Mouse (Mus musculus): ENCODE data around the gene Sart3.

Sart3 gene

GRCm38 (mm10) chr5:113772450-113772895 is at the start of gene Sart3, which contains the start of gene Iscu:
Gene Sart3 (minus strand): TSS chr5:113772510.
Gene Iscu (plus strand): TSS chr5:113772748.
- in situ Hi-C loops (cut with MboI): loop anchor here (5.0 kb wide), 1 partner anchor 40 kb away; no protein-coding TSS in a partner anchor

- in situ Hi-C loops (cut with MboI): loop anchor here (25.0 kb wide), 1 partner anchor 456 kb away; the partner anchor contains the start of gene Aym1
Measured at GRCm38 (mm10) chr5:113818572-113818971, 46.3 kb upstream of the Sart3 start.

- in situ Hi-C loops (cut with MboI): loop anchor here (25.0 kb wide), 1 partner anchor 453 kb away; the partner anchor contains the start of gene Aym1
Measured at GRCm38 (mm10) chr5:113815638-113816152, 43.4 kb upstream of the Sart3 start.

GRCm38 (mm10) chr5:113815041-113815389 is 42.7 kb upstream of the Sart3 start:
- in situ Hi-C loops (cut with MboI): loop anchor here (25.0 kb wide), 1 partner anchor 453 kb away; the partner anchor contains the start of gene Aym1

- in situ Hi-C loops (cut with MboI): loop anchor here (5.0 to 25.0 kb wide), 2 partner anchors 42 to 452 kb away; partner anchors contain the start of genes Aym1, Iscu and Sart3
Measured at GRCm38 (mm10) chr5:113814111-113815040, 42.1 kb upstream of the Sart3 start.

- in situ Hi-C loops (cut with MboI): loop anchor here (5.0 to 25.0 kb wide), 2 partner anchors 41 to 451 kb away; partner anchors contain the start of genes Aym1, Iscu and Sart3
Measured at GRCm38 (mm10) chr5:113813608-113814007, 41.3 kb upstream of the Sart3 start.

- in situ Hi-C loops (cut with MboI): loop anchor here (5.0 to 25.0 kb wide), 2 partner anchors 40 to 450 kb away; partner anchors contain the start of genes Aym1, Iscu and Sart3
Measured at GRCm38 (mm10) chr5:113812638-113813037, 40.3 kb upstream of the Sart3 start.

- in situ Hi-C loops (cut with MboI): loop anchor here (5.0 to 25.0 kb wide), 2 partner anchors 40 to 450 kb away; partner anchors contain the start of genes Aym1, Iscu and Sart3
Measured at GRCm38 (mm10) chr5:113811824-113812420, 39.6 kb upstream of the Sart3 start.

GRCm38 (mm10) chr5:113810111-113810510 is 37.8 kb upstream of the Sart3 start:
- in situ Hi-C loops (cut with MboI): loop anchor here (5.0 to 25.0 kb wide), 2 partner anchors 38 to 448 kb away; partner anchors contain the start of genes Aym1, Iscu and Sart3

- in situ Hi-C loops (cut with MboI): loop anchor here (25.0 kb wide), 1 partner anchor 446 kb away; the partner anchor contains the start of gene Aym1
Measured at GRCm38 (mm10) chr5:113808177-113808576, 35.9 kb upstream of the Sart3 start.

- in situ Hi-C loops (cut with MboI): loop anchor here (25.0 kb wide), 1 partner anchor 445 kb away; the partner anchor contains the start of gene Aym1
Measured at GRCm38 (mm10) chr5:113807712-113808111, 35.4 kb upstream of the Sart3 start.

- in situ Hi-C loops (cut with MboI): loop anchor here (25.0 kb wide), 1 partner anchor 444 kb away; the partner anchor contains the start of gene Aym1
Measured at GRCm38 (mm10) chr5:113806414-113806813, 34.1 kb upstream of the Sart3 start.

- in situ Hi-C loops (cut with MboI): loop anchor here (25.0 kb wide), 1 partner anchor 443 kb away; the partner anchor contains the start of gene Aym1
Measured at GRCm38 (mm10) chr5:113805301-113805700, 33.0 kb upstream of the Sart3 start.

GRCm38 (mm10) chr5:113804395-113804966 is 32.2 kb upstream of the Sart3 start:
- in situ Hi-C loops (cut with MboI): loop anchor here (25.0 kb wide), 1 partner anchor 442 kb away; the partner anchor contains the start of gene Aym1

GRCm38 (mm10) chr5:113800280-113800679 is 28.0 kb upstream of the Sart3 start, which contains the start of gene Tmem119:
Gene Tmem119 (minus strand): TSS chr5:113800516.
- in situ Hi-C loops (cut with MboI): loop anchor here (25.0 kb wide), 1 partner anchor 438 kb away; the partner anchor contains the start of gene Aym1

GRCm38 (mm10) chr5:113799691-113800090 is 27.4 kb upstream of the Sart3 start:
- in situ Hi-C loops (cut with MboI): loop anchor here (25.0 kb wide), 1 partner anchor 437 kb away; the partner anchor contains the start of gene Aym1

GRCm38 (mm10) chr5:113798525-113798924 is 26.2 kb upstream of the Sart3 start:
- in situ Hi-C loops (cut with MboI): no loop called here

GRCm38 (mm10) chr5:113797149-113797882 is 25.0 kb upstream of the Sart3 start:
- in situ Hi-C loops (cut with MboI): no loop called here

GRCm38 (mm10) chr5:113796401-113797148 is 24.3 kb upstream of the Sart3 start:
- in situ Hi-C loops (cut with MboI): no loop called here
